Mouse (Mus musculus) erythroblast, embryonic 14.5 days (primary cell): Measurements from ENCODE around the gene Aldh8a1. TPM values are rescaled to one million over a fixed set of nuclear protein-coding genes. Genes with fewer than 3 reads are reported as not detected.

Source experiments
- H3K27me3 ChIP-seq: 2 replicates; pipeline ENCODE4 v1.6.1; 2012; ENCODE audit warnings: inconsistent platforms; ENCODE audit not compliant: control insufficient read depth
- H3K36me3 ChIP-seq: 2 replicates; pipeline ENCODE4 v1.6.1; 2012; ENCODE audit warnings: mild to moderate bottlenecking, inconsistent platforms; ENCODE audit not compliant: control insufficient read depth
- H3K4me1 ChIP-seq: 2 replicates; pipeline ENCODE4 v1.6.1; 2012; ENCODE audit warnings: inconsistent platforms; ENCODE audit not compliant: control insufficient read depth
- H3K4me3 ChIP-seq: replicated peaks from 2 replicates; pipeline ENCODE3; 2012; ENCODE audit warnings: moderate library complexity, mild to moderate bottlenecking, inconsistent platforms
- H3K9me3 ChIP-seq: 2 replicates; pipeline ENCODE4 v1.6.1; 2012; ENCODE audit warnings: low read length, inconsistent platforms, mixed read lengths; ENCODE audit not compliant: control insufficient read depth
- GATA1 ChIP-seq: IDR thresholded peaks from 2 replicates; pipeline ENCODE4 v1.6.1; 2012; ENCODE audit warnings: low read length, inconsistent platforms, mixed read lengths
- TAL1 ChIP-seq: IDR thresholded peaks from 3 replicates; pipeline ENCODE4 v1.6.1; 2012; ENCODE audit warnings: low read length, inconsistent platforms, mixed read lengths
- polyA plus RNA-seq: library from polyadenylated mRNA; stranded (reverse); fragments of >175 nt; gene quantifications from 2 replicates; pipeline ENCODE4 v1.2.3, GENCODE M21; 2012

Aldh8a1 gene
- polyA plus RNA-seq, result not detected in 2 replicates

DNA sequence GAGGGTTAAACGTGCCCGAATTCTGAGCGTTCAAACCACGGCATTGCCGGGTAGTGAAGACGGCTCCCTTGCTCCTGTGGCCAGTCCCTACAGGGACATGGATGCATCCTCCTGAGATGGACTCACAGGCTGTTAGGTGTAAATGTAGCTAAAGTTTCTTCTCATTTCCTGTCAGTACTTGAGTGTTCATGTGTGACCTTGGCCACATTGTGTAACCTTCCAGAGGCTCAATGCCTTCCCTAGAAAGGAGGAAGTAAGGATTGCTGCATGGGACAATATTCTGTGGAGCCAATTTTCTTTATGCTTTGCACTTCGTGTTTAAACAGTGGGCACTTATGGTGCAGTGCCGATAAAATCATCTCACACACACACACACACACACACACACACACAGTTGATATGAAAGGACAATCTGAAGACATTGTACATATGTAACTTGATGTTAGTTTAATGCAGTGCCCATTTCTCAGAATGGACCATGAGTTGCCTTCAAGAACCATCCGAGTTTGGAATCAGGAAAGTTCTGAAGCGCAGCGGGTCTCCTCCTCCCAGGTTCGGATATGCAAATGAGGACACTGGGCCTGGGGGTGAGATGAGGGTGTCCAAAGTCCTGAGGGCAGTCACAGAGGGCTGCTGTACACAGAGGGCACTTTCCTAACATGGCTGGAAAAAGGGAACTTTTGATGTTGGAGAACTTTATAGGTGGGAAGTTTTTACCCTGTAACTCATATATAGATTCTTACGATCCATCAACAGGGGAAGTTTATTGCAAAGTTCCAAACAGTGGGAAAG is at the start of gene Aldh8a1:
Aldh8a1 (plus strand) TSS at position 610 of the 792 bp plus-strand sequence.
- no peaks in the 10 kb centered on the region for H3K36me3 ChIP-seq
- H3K9me3 ChIP-seq, result no peaks in the 10 kb centered on the region
- TF ChIP-seq GATA1, result no peak
- TF ChIP-seq TAL1, result no peak
- H3K27me3 ChIP-seq, result no peaks in the 10 kb centered on the region
- peak within 1 kb of the TSS; percentile 40 for H3K4me3 ChIP-seq
- H3K4me1 ChIP-seq, result peaks cover 6% of the 10 kb centered on the region

GRCm38 (mm10) chr10:21327605-21328135 is 49.4 kb upstream of the Aldh8a1 start:
- H3K4me3 ChIP-seq, result no peak overlapping the region
- TF ChIP-seq TAL1 (no peak), GATA1 (no peak)
- no peaks in the 10 kb centered on the region for H3K27me3 ChIP-seq
- H3K36me3 ChIP-seq, result peaks cover 75% of the 10 kb centered on the region
- no peaks in the 10 kb centered on the region for H3K9me3 ChIP-seq
- H3K4me1 ChIP-seq, result peaks cover 5% of the 10 kb centered on the region

GRCm38 (mm10) chr10:21334349-21335105 is 42.6 kb upstream of the Aldh8a1 start:
- TF ChIP-seq TAL1 (no peak), GATA1 (no peak)
- Histone ChIP-seq H3K4me3 (no peak overlapping the region), H3K4me1 (peaks cover 17% of the 10 kb centered on the region), H3K36me3 (peaks cover 96% of the 10 kb centered on the region), H3K27me3 (no peaks in the 10 kb centered on the region), H3K9me3 (peaks cover 7% of the 10 kb centered on the region)

GRCm38 (mm10) chr10:21335534-21335933 is 41.6 kb upstream of the Aldh8a1 start:
- Histone ChIP-seq H3K4me3 (no peak overlapping the region), H3K36me3 (peaks cover 91% of the 10 kb centered on the region)
- TF ChIP-seq TAL1 (no peak), GATA1 (no peak)

GRCm38 (mm10) chr10:21337191-21337590 is 39.9 kb upstream of the Aldh8a1 start:
- no peaks in the 10 kb centered on the region for H3K27me3 ChIP-seq
- H3K4me1 ChIP-seq, result peaks cover 16% of the 10 kb centered on the region
- no peak overlapping the region for H3K4me3 ChIP-seq
- peaks cover 91% of the 10 kb centered on the region for H3K36me3 ChIP-seq
- TF ChIP-seq GATA1 (no peak), TAL1 (no peak)
- peaks cover 7% of the 10 kb centered on the region for H3K9me3 ChIP-seq

More at GRCm38 (mm10) chr10:21335534-21335933, 41.6 kb upstream of the Aldh8a1 start:
- peaks cover 16% of the 10 kb centered on the region for H3K4me1 ChIP-seq
- peaks cover 7% of the 10 kb centered on the region for H3K9me3 ChIP-seq
- H3K27me3 ChIP-seq, result no peaks in the 10 kb centered on the region

- TF ChIP-seq GATA1 (no peak), TAL1 (no peak)
- H3K4me1 ChIP-seq, result no peaks in the 10 kb centered on the region
- peaks cover 5% of the 10 kb centered on the region for H3K9me3 ChIP-seq
- no peak overlapping the region for H3K4me3 ChIP-seq
- H3K36me3 ChIP-seq, result peaks cover 89% of the 10 kb centered on the region
- no peaks in the 10 kb centered on the region for H3K27me3 ChIP-seq
These were observed 35.4 kb upstream of the Aldh8a1 start for GRCm38 (mm10) chr10:21341706-21342105.

DNA sequence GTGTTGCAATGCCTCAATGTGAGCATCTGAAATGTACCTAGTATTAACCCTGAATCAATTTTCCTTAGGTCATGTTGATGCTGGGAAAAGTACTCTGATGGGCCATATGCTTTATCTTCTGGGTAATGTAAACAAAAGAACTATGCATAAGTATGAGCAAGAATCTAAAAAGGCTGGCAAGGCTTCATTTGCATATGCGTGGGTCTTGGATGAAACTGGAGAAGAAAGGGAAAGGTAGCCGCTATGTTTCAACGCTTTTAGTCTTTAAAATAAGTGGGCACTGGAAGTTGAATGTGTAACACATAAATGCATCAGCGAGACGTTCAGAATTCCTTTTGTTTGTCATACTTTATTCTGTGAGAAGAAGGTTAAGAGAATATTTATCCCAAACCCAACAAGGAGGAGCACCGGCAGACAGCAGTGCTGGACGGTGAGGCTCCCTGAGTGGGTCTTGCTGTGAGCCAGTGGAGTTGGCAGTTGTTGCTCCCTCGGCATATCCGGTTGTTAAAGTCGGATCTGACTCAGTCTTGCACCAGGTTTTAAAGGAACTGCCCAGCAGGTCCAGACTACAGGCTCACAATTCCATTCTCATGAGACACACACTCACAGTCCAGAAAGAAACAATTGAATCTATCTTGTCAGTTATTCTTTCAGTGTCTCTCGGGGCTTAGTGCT is 34.6 kb upstream of the Aldh8a1 start:
- Histone ChIP-seq H3K4me1 (no peaks in the 10 kb centered on the region), H3K4me3 (no peak overlapping the region), H3K9me3 (no peaks in the 10 kb centered on the region), H3K36me3 (peaks cover 89% of the 10 kb centered on the region), H3K27me3 (no peaks in the 10 kb centered on the region)
- TF ChIP-seq TAL1 (no peak), GATA1 (no peak)

DNA sequence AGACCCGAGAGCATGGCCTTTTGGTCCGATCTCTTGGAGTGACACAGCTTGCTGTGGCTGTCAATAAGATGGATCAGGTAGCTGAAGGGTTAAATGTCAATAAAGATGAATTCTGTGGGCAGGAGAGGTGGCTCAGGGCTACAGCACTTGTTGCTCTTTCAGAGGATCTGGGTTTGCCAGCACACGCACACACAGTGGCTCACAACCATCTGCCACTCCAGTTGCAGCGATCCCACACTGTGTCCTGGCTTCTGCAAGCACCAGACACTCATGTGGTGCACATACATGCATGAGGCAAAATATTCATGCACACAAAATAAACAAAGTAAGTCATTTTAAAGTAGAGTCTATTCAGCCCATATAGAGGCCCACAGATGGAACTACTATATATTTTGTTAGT is 29.8 kb upstream of the Aldh8a1 start:
- Histone ChIP-seq H3K9me3 (no peaks in the 10 kb centered on the region), H3K4me3 (no peak overlapping the region), H3K27me3 (no peaks in the 10 kb centered on the region), H3K4me1 (peaks cover 30% of the 10 kb centered on the region), H3K36me3 (peaks cover 86% of the 10 kb centered on the region)
- no peak for TF ChIP-seq GATA1
- no peak for TF ChIP-seq TAL1

- Histone ChIP-seq H3K36me3 (peaks cover 87% of the 10 kb centered on the region), H3K9me3 (no peaks in the 10 kb centered on the region), H3K4me1 (peaks cover 36% of the 10 kb centered on the region), H3K4me3 (no peak overlapping the region), H3K27me3 (no peaks in the 10 kb centered on the region)
- TF ChIP-seq TAL1, result no peak
- TF ChIP-seq GATA1, result no peak
These were observed 27.6 kb upstream of the Aldh8a1 start for GRCm38 (mm10) chr10:21349449-21349848.
